ENCODE assay signal across 9 mouse cellular contexts in genomic region chr13:105266746-105267145, GRCm38 (mm10). TPM values are rescaled to one million over a fixed set of nuclear protein-coding genes. Genes with fewer than 3 reads are reported as not detected.
DNase-seq lines count a peak whose midpoint lies in the region; ATAC-seq and TF ChIP-seq lines count a peak whose summit lies in the region.
"Had no signal": no experiment of that assay in that cellular context is flagged by ENCODE, and none has a peak within 500 bp of the region (broad histone marks: within the 10 kb centered on the region; RNA-seq: fewer than 3 reads in every experiment).

No protein-coding gene starts in this region.

- H3K9me3 ChIP-seq in intestine, embryonic 15.5 days = no peaks in the 10 kb centered on the region
- H3K9me3 ChIP-seq in intestine, embryonic 16.5 days (ENCODE audit: control insufficient read depth, low read length) = no peaks in the 10 kb centered on the region
- H3K9me3 ChIP-seq in midbrain, postnatal 0 days (ENCODE audit: low read length) = no peaks in the 10 kb centered on the region
- H3K9me3 ChIP-seq: limb, embryonic 12.5 days had no signal

- intact Hi-C loops in heart, postnatal 14 days (cut with DNase I) = loop anchor here (2.0 kb wide), 1 partner anchor 110 kb away; no protein-coding TSS in a partner anchor

- H3K4me2 ChIP-seq in intestine, embryonic 15.5 days (replicated peaks) = no peak overlapping the region
- H3K4me2 ChIP-seq in intestine, embryonic 16.5 days (ENCODE audit: low read depth, low read length) = no peak overlapping the region
- H3K4me2 ChIP-seq in midbrain, postnatal 0 days (ENCODE audit: low read depth, low read length, poor library complexity, severe bottlenecking) = no peak overlapping the region
- H3K4me2 ChIP-seq: limb, embryonic 12.5 days had no signal

- TF ChIP-seq CTCF in midbrain, postnatal 0 days (IDR thresholded peaks at IDR 0.05) = peak; percentile 80

- no peak overlapping the region for H3K27ac ChIP-seq in intestine, embryonic 15.5 days
- H3K27ac ChIP-seq in intestine, embryonic 16.5 days (ENCODE audit: low read length) = no peak overlapping the region
- no peak overlapping the region for H3K27ac ChIP-seq in midbrain, postnatal 0 days (ENCODE audit: low read depth, low read length)
- H3K27ac ChIP-seq: limb, embryonic 12.5 days had no signal

- peak; percentile 43 for DNase-seq in MEL-GATA-1-ER (ENCODE audit: extremely low read depth, low read depth)
- peak; percentile 62 to 77 for DNase-seq in cerebellum, postnatal 10 days
- peak; percentile 22 to 57 for DNase-seq in heart, postnatal 14 days
- DNase-seq in layer of hippocampus, postnatal 10 days (ENCODE audit: low spot score in 2 of 2) = peak; percentile 64 to 72
- peak; percentile 80 for DNase-seq in midbrain, postnatal 0 days (ENCODE audit: low spot score)
- no peak for DNase-seq in ovary, postnatal 36 days (ENCODE audit: low spot score)

- WGBS in intestine, embryonic 15.5 days = 50% methylated on average over 3 of the region's 3 CpGs
- WGBS in intestine, embryonic 16.5 days = 55% methylated on average over 3 of the region's 3 CpGs
- 60% methylated on average over 3 of the region's 3 CpGs for WGBS in midbrain, postnatal 0 days

- H3K36me3 ChIP-seq in intestine, embryonic 15.5 days = no peaks in the 10 kb centered on the region
- no peaks in the 10 kb centered on the region for H3K36me3 ChIP-seq in intestine, embryonic 16.5 days (ENCODE audit: control insufficient read depth, insufficient read depth, low read length)
- H3K36me3 ChIP-seq in midbrain, postnatal 0 days (ENCODE audit: insufficient read depth, low read length) = no peaks in the 10 kb centered on the region
- H3K36me3 ChIP-seq: limb, embryonic 12.5 days had no signal

- H3K4me1 ChIP-seq in intestine, embryonic 15.5 days (replicated peaks) = no peaks in the 10 kb centered on the region
- no peaks in the 10 kb centered on the region for H3K4me1 ChIP-seq in intestine, embryonic 16.5 days (ENCODE audit: control insufficient read depth, insufficient read depth, low read length)
- no peaks in the 10 kb centered on the region for H3K4me1 ChIP-seq in midbrain, postnatal 0 days (ENCODE audit: insufficient read depth, low read length)
- H3K4me1 ChIP-seq: limb, embryonic 12.5 days had no signal

- H3K27me3 ChIP-seq in intestine, embryonic 15.5 days (replicated peaks) = no peaks in the 10 kb centered on the region
- no peaks in the 10 kb centered on the region for H3K27me3 ChIP-seq in intestine, embryonic 16.5 days (replicated peaks; ENCODE audit: control insufficient read depth, insufficient read depth, low read length)
- no peaks in the 10 kb centered on the region for H3K27me3 ChIP-seq in midbrain, postnatal 0 days (ENCODE audit: insufficient read depth, low read length)
- H3K27me3 ChIP-seq: limb, embryonic 12.5 days had no signal

- H3K9ac ChIP-seq in intestine, embryonic 15.5 days = no peak overlapping the region
- H3K9ac ChIP-seq in intestine, embryonic 16.5 days (ENCODE audit: low read depth, low read length) = no peak overlapping the region
- no peak overlapping the region for H3K9ac ChIP-seq in midbrain, postnatal 0 days (replicated peaks; ENCODE audit: low read length, poor library complexity, severe bottlenecking)
- H3K9ac ChIP-seq: limb, embryonic 12.5 days had no signal

- H3K4me3 ChIP-seq in intestine, embryonic 15.5 days (replicated peaks) = no peak overlapping the region
- H3K4me3 ChIP-seq in intestine, embryonic 16.5 days (ENCODE audit: low read length) = no peak overlapping the region
- H3K4me3 ChIP-seq in midbrain, postnatal 0 days (ENCODE audit: low read depth, low read length) = no peak overlapping the region
- H3K4me3 ChIP-seq: limb, embryonic 12.5 days had no signal

- peak; percentile 69 for ATAC-seq in intestine, embryonic 15.5 days
- ATAC-seq in intestine, embryonic 16.5 days = no peak
- ATAC-seq in midbrain, postnatal 0 days (ENCODE audit: low FRiP score) = no peak

RNA-seq across cellular contexts. Expression of gene Rnf180, which starts 27.9 kb away (rescaled TPM):
- 2.7 and 3.0 TPM in 2 replicates for polyA plus RNA-seq in intestine, embryonic 15.5 days (2015; fragmentation: Nextera tagmentation; extraction: Ambion mirVana)
- polyA plus RNA-seq in intestine, embryonic 16.5 days (2015; fragmentation: Nextera tagmentation; extraction: Ambion mirVana) = 1.9 and 2.4 TPM in 2 replicates
- under 1 TPM; 0.62 to 0.83 TPM for total RNA-seq in heart, postnatal 14 days (2021)
- total RNA-seq in layer of hippocampus, postnatal 10 days (2021) = 10 to 100 TPM; 28.9 to 30.4 TPM
- 34.4 and 47.1 TPM in 2 replicates for total RNA-seq in midbrain, postnatal 0 days (2014; rRNA removed)
- polyA plus RNA-seq in midbrain, postnatal 0 days (2015; fragmentation: Nextera tagmentation; extraction: Ambion mirVana) = 42.7 and 44.7 TPM in 2 replicates

Comparison
In these comparisons a context has a peak if more than half of its experiments do, and no peak if none do; other contexts are left out.
1. RNA of gene Rnf180, which starts 27.9 kb away (total RNA-seq): 34.4 to 47.1 TPM in midbrain, postnatal 0 days and 28.9 to 30.4 TPM in layer of hippocampus, postnatal 10 days; 0.62 to 0.83 TPM in heart, postnatal 14 days; every median in the first group is over 10 times any median in the second.